Comparison of ENCODE assay signal across 21 mouse cellular contexts in the genomic region with DNA sequence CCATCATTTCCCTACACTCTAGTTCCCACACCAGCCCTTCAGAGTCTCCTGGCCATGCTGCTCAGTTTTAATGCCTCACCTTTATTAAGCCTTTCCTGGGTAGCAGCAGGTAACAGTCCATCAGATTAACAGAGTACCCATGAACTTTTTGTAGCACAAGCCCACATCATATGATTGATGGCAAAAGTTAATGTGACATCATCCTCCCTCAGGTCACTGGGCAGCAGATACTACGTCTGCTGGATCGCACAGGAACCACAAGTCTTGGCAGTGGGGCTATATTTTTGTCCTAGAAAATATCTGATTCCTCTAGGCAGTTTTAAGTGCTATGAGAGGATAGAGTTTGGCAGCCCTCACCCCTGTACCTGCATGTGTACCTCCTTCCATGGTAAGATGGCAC.
A peak's percentile ranks its signal among the peaks of the same experiment; 100 is the strongest.
DNase-seq lines count a peak whose midpoint lies in the region; ATAC-seq and TF ChIP-seq lines count a peak whose summit lies in the region.
"Had no signal": no experiment of that assay in that cellular context is flagged by ENCODE, and none has a peak within 500 bp of the region (broad histone marks: within the 10 kb centered on the region; RNA-seq: fewer than 3 reads in every experiment).

No protein-coding gene starts in this region.

- no peak for DNase-seq in heart, embryonic 10.5 days (ENCODE audit: low spot score)
- no peak for DNase-seq in heart, adult 18-20 months
- DNase-seq in limb, embryonic 10.5 days (ENCODE audit: low spot score) = no peak
- DNase-seq in heart, postnatal 0 days (ENCODE audit: low spot score) = no peak
- DNase-seq in spleen, postnatal 14 days (ENCODE audit: low spot score in 2 of 2) = no peak
- DNase-seq: B cell, adult 2 months; cerebellum, adult 2 months; cerebellum, postnatal 36 days; kidney, adult 18-20 months; kidney, postnatal 10 days; lung, adult 2 months; spleen, adult 18-20 months; thymus, adult 18-20 months; thymus, postnatal 4 days had no signal

- no peak for TF ChIP-seq EP300 in heart, postnatal 0 days (IDR thresholded peaks at IDR 0.05; ENCODE audit: low read depth)

- no peak for TF ChIP-seq CTCF in heart, postnatal 0 days (IDR thresholded peaks at IDR 0.05; ENCODE audit: low read depth)

- no peak for ATAC-seq in limb, embryonic 12.5 days (ENCODE audit: insufficient number of reproducible peaks, insufficient read depth, low FRiP score, low TSS enrichment, low read depth)
- ATAC-seq in heart, postnatal 0 days (ENCODE audit: insufficient read depth, low read depth) = no peak
- ATAC-seq in frontal cortex, adult (ENCODE audit: low TSS enrichment) = no peak

- 77% methylated on average over 2 of the region's 2 CpGs for WGBS in heart, embryonic 10.5 days
- WGBS in limb, embryonic 12.5 days = 77% methylated on average over 2 of the region's 2 CpGs
- WGBS in limb, embryonic 10.5 days = 87% methylated on average over 2 of the region's 2 CpGs
- 49% methylated on average over 2 of the region's 2 CpGs for WGBS in heart, postnatal 0 days

- H3K27ac ChIP-seq in heart, embryonic 10.5 days = peak overlapping the region; percentile 85
- peak overlapping the region; percentile 73 for H3K27ac ChIP-seq in limb, embryonic 12.5 days
- no peak overlapping the region for H3K27ac ChIP-seq in limb, embryonic 10.5 days
- peak overlapping the region; percentile 92 for H3K27ac ChIP-seq in heart, postnatal 0 days (ENCODE audit: low read depth)
- H3K27ac ChIP-seq: forebrain, embryonic 10.5 days; layer of hippocampus, adult 2 months; neural tube, embryonic 15.5 days; stomach, embryonic 15.5 days had no signal

- no peak overlapping the region for H3K4me2 ChIP-seq in limb, embryonic 12.5 days
- H3K4me2 ChIP-seq in heart, postnatal 0 days (ENCODE audit: low read depth, low read length) = no peak overlapping the region
- H3K4me2 ChIP-seq: embryonic facial prominence, embryonic 15.5 days; neural tube, embryonic 15.5 days; stomach, embryonic 15.5 days had no signal

- peaks cover 53% of the 10 kb centered on the region for H3K36me3 ChIP-seq in heart, embryonic 10.5 days
- peaks cover 64% of the 10 kb centered on the region for H3K36me3 ChIP-seq in limb, embryonic 12.5 days
- peaks cover 82% of the 10 kb centered on the region for H3K36me3 ChIP-seq in limb, embryonic 10.5 days
- peaks cover 15% of the 10 kb centered on the region; the same call in 1 of the 2 replicates for H3K36me3 ChIP-seq in heart, postnatal 0 days (replicated peaks; ENCODE audit: control insufficient read depth, insufficient read depth, low read length)

- no peak overlapping the region for H3K4me3 ChIP-seq in heart, embryonic 10.5 days
- H3K4me3 ChIP-seq in limb, embryonic 12.5 days (replicated peaks) = no peak overlapping the region
- no peak overlapping the region for H3K4me3 ChIP-seq in limb, embryonic 10.5 days
- H3K4me3 ChIP-seq in heart, postnatal 0 days (ENCODE audit: low read depth, low read length) = no peak overlapping the region
- H3K4me3 ChIP-seq: embryonic facial prominence, embryonic 15.5 days; forebrain, embryonic 10.5 days; layer of hippocampus, adult 2 months; neural tube, embryonic 15.5 days; stomach, embryonic 15.5 days had no signal

- H3K27me3 ChIP-seq in heart, embryonic 10.5 days (ENCODE audit: insufficient read depth, poor library complexity, severe bottlenecking) = no peaks in the 10 kb centered on the region
- no peaks in the 10 kb centered on the region for H3K27me3 ChIP-seq in limb, embryonic 12.5 days
- no peaks in the 10 kb centered on the region for H3K27me3 ChIP-seq in limb, embryonic 10.5 days (ENCODE audit: low read depth, poor library complexity, severe bottlenecking)
- H3K27me3 ChIP-seq in heart, postnatal 0 days (ENCODE audit: control insufficient read depth, insufficient read depth, low read length) = no peaks in the 10 kb centered on the region
- H3K27me3 ChIP-seq: embryonic facial prominence, embryonic 15.5 days; neural tube, embryonic 15.5 days; stomach, embryonic 15.5 days had no signal

- no peak overlapping the region for H3K9ac ChIP-seq in limb, embryonic 12.5 days (replicated peaks)
- H3K9ac ChIP-seq in heart, postnatal 0 days (replicated peaks; ENCODE audit: low read depth, low read length) = no peak overlapping the region
- H3K9ac ChIP-seq: embryonic facial prominence, embryonic 15.5 days; neural tube, embryonic 15.5 days; stomach, embryonic 15.5 days had no signal

- peaks cover 76% of the 10 kb centered on the region for H3K4me1 ChIP-seq in heart, embryonic 10.5 days
- peaks cover 57% of the 10 kb centered on the region for H3K4me1 ChIP-seq in limb, embryonic 12.5 days (replicated peaks)
- peaks cover 50% of the 10 kb centered on the region for H3K4me1 ChIP-seq in limb, embryonic 10.5 days
- H3K4me1 ChIP-seq in heart, postnatal 0 days (ENCODE audit: control insufficient read depth, insufficient read depth) = peaks cover 48% of the 10 kb centered on the region
- H3K4me1 ChIP-seq: stomach, embryonic 15.5 days had no signal

- no peaks in the 10 kb centered on the region for H3K9me3 ChIP-seq in heart, embryonic 10.5 days
- H3K9me3 ChIP-seq in limb, embryonic 12.5 days = no peaks in the 10 kb centered on the region
- no peaks in the 10 kb centered on the region for H3K9me3 ChIP-seq in limb, embryonic 10.5 days (replicated peaks)
- H3K9me3 ChIP-seq in heart, postnatal 0 days (replicated peaks; ENCODE audit: control insufficient read depth, low read length) = no peaks in the 10 kb centered on the region
- H3K9me3 ChIP-seq: embryonic facial prominence, embryonic 15.5 days; forebrain, embryonic 10.5 days; neural tube, embryonic 15.5 days; stomach, embryonic 15.5 days had no signal
